ENCODE assay signal across 24 mouse cellular contexts in genomic region chr14:11619606-11620005, GRCm38 (mm10).
A peak's percentile ranks its signal among the peaks of the same experiment; 100 is the strongest.
DNase-seq lines count a peak whose midpoint lies in the region; ATAC-seq and TF ChIP-seq lines count a peak whose summit lies in the region.
"Had no signal": no experiment of that assay in that cellular context is flagged by ENCODE, and none has a peak within 500 bp of the region (broad histone marks: within the 10 kb centered on the region; RNA-seq: fewer than 3 reads in every experiment).

No protein-coding gene starts in this region.

- no peak for TF ChIP-seq CTCF in intestine, postnatal 0 days (IDR thresholded peaks at IDR 0.05; ENCODE audit: low read depth)

- H3K27me3 ChIP-seq in intestine, postnatal 0 days (replicated peaks; ENCODE audit: control insufficient read depth, insufficient read depth, low read length), result no peaks in the 10 kb centered on the region
- H3K27me3 ChIP-seq in liver, embryonic 15.5 days, result no peaks in the 10 kb centered on the region
- H3K27me3 ChIP-seq: forebrain, embryonic 13.5 days; limb, embryonic 15.5 days; midbrain, embryonic 12.5 days; neural tube, embryonic 13.5 days; Patski had no signal

- H3K4me3 ChIP-seq in intestine, postnatal 0 days (ENCODE audit: low read depth, low read length), result no peak overlapping the region
- H3K4me3 ChIP-seq in liver, embryonic 15.5 days (replicated peaks), result no peak overlapping the region
- H3K4me3 ChIP-seq: forebrain, embryonic 13.5 days; limb, embryonic 15.5 days; midbrain, embryonic 12.5 days; neural tube, embryonic 13.5 days had no signal

- no peaks in the 10 kb centered on the region for H3K4me1 ChIP-seq in intestine, postnatal 0 days (replicated peaks; ENCODE audit: control insufficient read depth, insufficient read depth, low read length)
- no peaks in the 10 kb centered on the region; the same call in 1 of the 2 replicates for H3K4me1 ChIP-seq in liver, embryonic 15.5 days (replicated peaks)

- H3K27ac ChIP-seq in intestine, postnatal 0 days (ENCODE audit: low read depth, low read length), result no peak overlapping the region
- no peak overlapping the region for H3K27ac ChIP-seq in liver, embryonic 15.5 days (replicated peaks)
- H3K27ac ChIP-seq: forebrain, embryonic 13.5 days; kidney, postnatal 0 days; limb, embryonic 15.5 days; midbrain, embryonic 12.5 days; neural tube, embryonic 13.5 days had no signal

- no peak overlapping the region for H3K4me2 ChIP-seq in intestine, postnatal 0 days (replicated peaks; ENCODE audit: low read depth)
- no peak overlapping the region for H3K4me2 ChIP-seq in liver, embryonic 15.5 days
- H3K4me2 ChIP-seq: forebrain, embryonic 13.5 days; limb, embryonic 15.5 days; midbrain, embryonic 12.5 days; neural tube, embryonic 13.5 days had no signal

- peak; percentile 35 for DNase-seq in kidney, adult 9 months
- no peak for DNase-seq in kidney, adult 8-10 months
- DNase-seq in T-cell, adult 2 months (ENCODE audit: low spot score), result no peak
- DNase-seq in spleen, postnatal 10 days (ENCODE audit: low spot score in 2 of 2), result no peak
- DNase-seq: adrenal gland, postnatal 14 days; cerebellum, adult 2 months; cerebellum, postnatal 14 days; gastrocnemius, postnatal 14 days; heart, postnatal 14 days; kidney, adult 11 months; layer of hippocampus, postnatal 36 days; left cerebral cortex, postnatal 4 days; lung, postnatal 36 days; thymus, postnatal 14 days had no signal

- no peaks in the 10 kb centered on the region for H3K36me3 ChIP-seq in intestine, postnatal 0 days (ENCODE audit: control insufficient read depth, insufficient read depth)
- no peaks in the 10 kb centered on the region for H3K36me3 ChIP-seq in liver, embryonic 15.5 days (replicated peaks)
- H3K36me3 ChIP-seq: limb, embryonic 15.5 days; midbrain, embryonic 12.5 days; neural tube, embryonic 13.5 days had no signal

- 56% methylated on average over 7 of the region's 7 CpGs for WGBS in intestine, postnatal 0 days
- WGBS in liver, embryonic 15.5 days (ENCODE audit: insufficient replicate concordance), result 66% methylated on average over 7 of the region's 7 CpGs

- ATAC-seq in intestine, postnatal 0 days, result peak; percentile 65
- ATAC-seq in liver, embryonic 15.5 days (ENCODE audit: insufficient read depth), result peak; percentile 70; the same call in 1 of the 2 replicates
- ATAC-seq in cerebellum, adult (ENCODE audit: insufficient number of reproducible peaks, low FRiP score, low TSS enrichment), result no peak
- ATAC-seq: forebrain, embryonic 13.5 days; hindbrain, embryonic 16.5 days; Patski had no signal

- no peaks in the 10 kb centered on the region for H3K9me3 ChIP-seq in intestine, postnatal 0 days (ENCODE audit: control insufficient read depth)
- no peaks in the 10 kb centered on the region for H3K9me3 ChIP-seq in liver, embryonic 15.5 days (replicated peaks)
- H3K9me3 ChIP-seq: forebrain, embryonic 13.5 days; limb, embryonic 15.5 days; midbrain, embryonic 12.5 days; neural tube, embryonic 13.5 days had no signal

- no peak overlapping the region for H3K9ac ChIP-seq in intestine, postnatal 0 days (ENCODE audit: low read depth, low read length)
- H3K9ac ChIP-seq in liver, embryonic 15.5 days, result no peak overlapping the region
- H3K9ac ChIP-seq: forebrain, embryonic 13.5 days; limb, embryonic 15.5 days; midbrain, embryonic 12.5 days; neural tube, embryonic 13.5 days had no signal
